Mouse (Mus musculus) thymus, adult 2 months (tissue): Measurements from ENCODE around the gene Ankfn1.

Experiments
- CTCF ChIP-seq: fragments of 200-500 bp; IDR thresholded peaks from 2 replicates; pipeline ENCODE4 v1.5.1; 2012; ENCODE audit warnings: mild to moderate bottlenecking, control low read depth, low read length, moderate library complexity, borderline replicate concordance; ENCODE audit not compliant: control insufficient read depth, poor library complexity, insufficient read depth; ENCODE audit errors: extremely low read depth
- POLR2A ChIP-seq: fragments of 200-500 bp; IDR thresholded peaks from 2 replicates; pipeline ENCODE4 v1.6.1; 2012; ENCODE audit warnings: mild to moderate bottlenecking, low read length, control low read depth, moderate library complexity; ENCODE audit not compliant: control insufficient read depth, poor library complexity, insufficient read depth; ENCODE audit errors: extremely low read depth

DNA sequence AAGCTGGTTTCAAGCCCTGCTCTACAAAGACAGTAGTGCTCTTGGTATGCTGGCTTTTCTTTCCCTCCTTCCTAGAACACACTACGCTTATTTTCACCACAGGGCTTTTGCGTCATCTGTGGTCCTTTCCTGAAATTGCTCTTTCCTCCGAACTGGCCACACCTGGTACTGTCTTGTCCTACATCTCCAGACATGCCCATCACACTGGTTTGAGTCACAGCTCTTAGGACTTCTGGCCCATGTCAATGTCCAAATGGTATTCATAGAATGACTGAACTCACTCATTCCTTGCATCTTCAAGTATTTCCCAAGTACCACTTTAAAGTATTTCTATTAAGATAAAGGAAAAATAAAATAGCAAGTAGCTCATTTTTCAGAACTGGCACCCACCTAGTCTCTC, 416.6 kb downstream of the Ankfn1 start:
- no peak for TF ChIP-seq CTCF
- no peak for TF ChIP-seq POLR2A
